Mouse (Mus musculus): Measurements from ENCODE around the gene Cd68. TPM values are rescaled to one million over a fixed set of nuclear protein-coding genes. Genes with fewer than 3 reads are reported as not detected.

Gene Cd68
- polyA plus RNA-seq, 1 experiment: 3.7 TPM

GRCm38 (mm10) chr11:69655264-69656064, 10.5 kb downstream of the Cd68 start, which contains the start of gene Sox15:
Gene Sox15, plus strand, starts transcription at chr11:69655314.
- peak; percentile 69 to 79 for DNase-seq
- no peak within 1 kb of the TSS for H3K27ac ChIP-seq (ENCODE audit: insufficient read depth, low read length)
- peak within 1 kb of the TSS; percentile 16 for H3K4me3 ChIP-seq (replicated peaks; ENCODE audit: insufficient read depth, low read depth, low read length)
- 16% methylated on average over 34 of the region's 34 CpGs for WGBS
- TF ChIP-seq POLR2A (IDR thresholded peaks at IDR 0.05; ENCODE audit: borderline replicate concordance, insufficient read depth, low read length): no peak
- TF ChIP-seq CTCF (IDR thresholded peaks at IDR 0.05; ENCODE audit: borderline replicate concordance, insufficient read depth, low read depth, low read length): peak; percentile 81
- H3K27me3 ChIP-seq (ENCODE audit: control insufficient read depth, insufficient read depth, low read length): no peaks in the 10 kb centered on the region
- H3K4me1 ChIP-seq (ENCODE audit: control insufficient read depth, insufficient read depth, low read length): 0 out of 2 replicates have a peak, but pooled peaks cover 5% of the 10 kb centered on the region

DNA sequence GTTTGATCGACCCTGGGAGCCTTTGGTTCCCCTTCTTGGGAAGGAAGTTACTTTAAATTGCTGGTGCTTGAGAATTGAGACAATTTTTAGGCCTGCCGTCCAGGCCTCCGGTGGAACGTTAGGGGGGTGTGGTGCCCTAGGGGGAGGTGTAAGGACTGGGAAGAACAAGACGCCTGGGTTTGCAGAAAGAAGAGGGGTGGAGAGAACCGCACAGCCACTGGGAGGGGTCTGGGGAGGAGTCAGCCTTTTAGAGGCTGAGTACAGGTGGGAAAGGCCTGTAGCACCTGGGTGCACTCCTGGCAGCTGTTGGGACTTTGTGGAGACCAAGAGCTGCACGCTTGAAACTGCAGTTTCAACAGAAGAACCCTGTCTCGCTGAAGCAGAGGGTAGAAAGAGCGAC, 11.2 kb downstream of the Cd68 start:
- H3K27ac ChIP-seq (ENCODE audit: insufficient read depth, low read length): no peak overlapping the region
- H3K27me3 ChIP-seq (ENCODE audit: control insufficient read depth, insufficient read depth, low read length): no peaks in the 10 kb centered on the region
- TF ChIP-seq CTCF (IDR thresholded peaks at IDR 0.05; ENCODE audit: borderline replicate concordance, insufficient read depth, low read depth, low read length): no peak
- TF ChIP-seq POLR2A (IDR thresholded peaks at IDR 0.05; ENCODE audit: borderline replicate concordance, insufficient read depth, low read length): no peak
- H3K4me1 ChIP-seq (ENCODE audit: control insufficient read depth, insufficient read depth, low read length): 0 out of 2 replicates have a peak, but pooled peaks cover 5% of the 10 kb centered on the region
- 55% methylated on average over 9 of the region's 9 CpGs for WGBS
- no peak for DNase-seq
- H3K4me3 ChIP-seq (replicated peaks; ENCODE audit: insufficient read depth, low read depth, low read length): no peak overlapping the region

- Histone ChIP-seq H3K27ac (ENCODE audit: insufficient read depth, low read length) (no peak overlapping the region), H3K4me1 (ENCODE audit: control insufficient read depth, insufficient read depth, low read length) (0 out of 2 replicates have a peak, but pooled peaks cover 5% of the 10 kb centered on the region), H3K27me3 (ENCODE audit: control insufficient read depth, insufficient read depth, low read length) (no peaks in the 10 kb centered on the region), H3K4me3 (replicated peaks; ENCODE audit: insufficient read depth, low read depth, low read length) (no peak overlapping the region)
- DNase-seq: no peak
- 60% methylated on average over 5 of the region's 5 CpGs for WGBS
- no peak for TF ChIP-seq CTCF (IDR thresholded peaks at IDR 0.05; ENCODE audit: borderline replicate concordance, insufficient read depth, low read depth, low read length)
Observed at GRCm38 (mm10) chr11:69653399-69653798, 12.6 kb downstream of the Cd68 start.

- H3K4me1 ChIP-seq (ENCODE audit: control insufficient read depth, insufficient read depth, low read length): no peaks in the 10 kb centered on the region
- TF ChIP-seq CTCF (IDR thresholded peaks at IDR 0.05; ENCODE audit: borderline replicate concordance, insufficient read depth, low read depth, low read length): no peak
- H3K27me3 ChIP-seq (ENCODE audit: control insufficient read depth, insufficient read depth, low read length): no peaks in the 10 kb centered on the region
- H3K4me3 ChIP-seq (replicated peaks; ENCODE audit: insufficient read depth, low read depth, low read length): no peak overlapping the region
- 89% methylated on average over 5 of the region's 5 CpGs for WGBS
- no peak for DNase-seq
- H3K27ac ChIP-seq (ENCODE audit: insufficient read depth, low read length): no peak overlapping the region
Observed at GRCm38 (mm10) chr11:69645860-69646259, 20.1 kb downstream of the Cd68 start.

DNA sequence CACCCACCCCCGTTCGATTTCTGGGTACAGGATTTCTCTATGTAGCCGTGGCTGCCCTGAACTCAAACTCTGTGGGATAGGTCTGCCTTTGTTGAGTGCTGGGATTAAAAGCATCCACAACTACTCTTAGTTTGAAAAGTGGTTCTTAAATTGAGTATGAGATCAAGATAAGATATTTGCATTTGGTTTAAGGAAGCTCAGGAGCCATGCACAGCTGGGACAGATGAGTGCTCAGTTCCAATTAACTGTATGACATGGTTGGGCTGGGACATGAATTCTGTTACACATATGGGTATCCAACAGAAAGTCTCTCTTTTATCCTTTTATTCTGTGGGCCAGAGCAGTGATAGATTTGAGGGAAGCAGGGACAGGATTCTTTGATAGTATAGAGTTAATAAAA, 30.5 kb downstream of the Cd68 start:
- 62% methylated on average over 3 of the region's 3 CpGs for WGBS
- Histone ChIP-seq H3K27ac (ENCODE audit: insufficient read depth, low read length) (no peak overlapping the region), H3K4me1 (ENCODE audit: control insufficient read depth, insufficient read depth, low read length) (peaks cover 4% of the 10 kb centered on the region; the same call in 1 of the 2 replicates), H3K4me3 (replicated peaks; ENCODE audit: insufficient read depth, low read depth, low read length) (no peak overlapping the region), H3K27me3 (ENCODE audit: control insufficient read depth, insufficient read depth, low read length) (no peaks in the 10 kb centered on the region)
- DNase-seq: no peak
- TF ChIP-seq CTCF (IDR thresholded peaks at IDR 0.05; ENCODE audit: borderline replicate concordance, insufficient read depth, low read depth, low read length) (no peak), POLR2A (IDR thresholded peaks at IDR 0.05; ENCODE audit: borderline replicate concordance, insufficient read depth, low read length) (no peak)

- Histone ChIP-seq H3K27me3 (ENCODE audit: control insufficient read depth, insufficient read depth, low read length) (no peaks in the 10 kb centered on the region), H3K27ac (ENCODE audit: insufficient read depth, low read length) (peak overlapping the region; percentile 43), H3K4me1 (ENCODE audit: control insufficient read depth, insufficient read depth, low read length) (peaks cover 4% of the 10 kb centered on the region; the same call in 1 of the 2 replicates), H3K4me3 (replicated peaks; ENCODE audit: insufficient read depth, low read depth, low read length) (peak overlapping the region; percentile 98)
- TF ChIP-seq POLR2A (IDR thresholded peaks at IDR 0.05; ENCODE audit: borderline replicate concordance, insufficient read depth, low read length): no peak
- TF ChIP-seq CTCF (IDR thresholded peaks at IDR 0.05; ENCODE audit: borderline replicate concordance, insufficient read depth, low read depth, low read length): no peak
- DNase-seq: no peak
- under 1% methylated on average over 49 of the region's 50 CpGs for WGBS
Observed at GRCm38 (mm10) chr11:69633128-69633866, 32.7 kb downstream of the Cd68 start.

DNA sequence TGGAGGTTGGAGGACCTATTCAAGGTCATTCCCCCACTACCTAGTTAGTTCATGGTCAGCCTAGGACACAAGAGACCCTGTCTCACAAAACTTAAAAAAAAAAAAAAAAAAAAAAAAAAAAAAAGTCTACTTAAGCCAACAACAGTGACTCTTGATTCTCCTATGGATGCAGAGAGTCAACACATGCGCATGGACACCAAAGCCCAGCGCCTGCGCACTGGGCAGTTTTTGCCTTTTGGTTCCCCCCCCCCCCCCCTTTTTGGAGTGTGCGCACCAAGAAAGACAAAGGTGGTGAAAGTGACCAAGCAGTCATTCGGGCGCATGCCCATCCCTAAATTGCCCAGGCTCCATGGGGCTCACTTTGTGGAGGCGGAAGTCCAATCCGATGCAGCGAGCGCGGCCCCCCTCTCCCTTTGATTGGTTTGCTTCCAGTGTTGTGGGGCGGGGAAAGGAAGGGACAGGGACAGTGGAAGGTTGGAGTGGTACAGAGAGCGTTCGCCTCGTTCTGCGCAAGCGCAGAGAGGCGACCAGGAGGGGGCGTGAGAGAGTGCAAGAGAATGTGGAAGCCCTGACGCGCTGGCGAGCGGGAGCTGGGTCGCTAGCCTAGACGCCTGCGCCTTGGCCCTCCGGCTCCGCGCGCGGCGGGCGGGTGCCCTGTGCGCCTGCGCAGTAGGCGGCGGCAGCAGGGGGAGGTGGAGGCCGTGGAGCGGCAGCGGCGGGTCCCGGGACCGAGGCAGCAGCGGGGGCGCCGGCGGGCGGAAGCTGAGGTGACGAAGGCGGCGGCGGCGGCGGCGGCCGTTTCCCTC, 33.5 kb downstream of the Cd68 start, which contains the start of gene Fxr2:
TSS of gene Fxr2 (plus strand) at position 707 of the 806 bp plus-strand sequence.
- under 1% methylated on average over 54 of the region's 56 CpGs for WGBS
- H3K4me1 ChIP-seq (ENCODE audit: control insufficient read depth, insufficient read depth, low read length): peaks cover 4% of the 10 kb centered on the region; the same call in 1 of the 2 replicates
- TF ChIP-seq CTCF (IDR thresholded peaks at IDR 0.05; ENCODE audit: borderline replicate concordance, insufficient read depth, low read depth, low read length) (peak; percentile 78), POLR2A (IDR thresholded peaks at IDR 0.05; ENCODE audit: borderline replicate concordance, insufficient read depth, low read length) (peak; percentile 59; the same call in 1 of the 2 replicates)
- peak within 1 kb of the TSS; percentile 98 for H3K4me3 ChIP-seq (replicated peaks; ENCODE audit: insufficient read depth, low read depth, low read length)
- H3K27me3 ChIP-seq (ENCODE audit: control insufficient read depth, insufficient read depth, low read length): no peaks in the 10 kb centered on the region
- H3K27ac ChIP-seq (ENCODE audit: insufficient read depth, low read length): peak within 1 kb of the TSS; percentile 43
- DNase-seq: peak; percentile 100

All from cerebellum, adult 2 months (tissue).